Mouse (Mus musculus): ENCODE results near the gene Zfp933. TPM values are rescaled to one million over a fixed set of nuclear protein-coding genes. Genes with fewer than 3 reads are reported as not detected.

The Zfp933 gene
- polyA plus RNA-seq (2014; fragmentation: Illumina TruSeq; extraction: RNeasy Lipid Tissue Mini Kit (QIAGEN cat#74804); ENCODE audit: insufficient read depth, low read depth, low replicate concordance) = 3.1 TPM

DNA sequence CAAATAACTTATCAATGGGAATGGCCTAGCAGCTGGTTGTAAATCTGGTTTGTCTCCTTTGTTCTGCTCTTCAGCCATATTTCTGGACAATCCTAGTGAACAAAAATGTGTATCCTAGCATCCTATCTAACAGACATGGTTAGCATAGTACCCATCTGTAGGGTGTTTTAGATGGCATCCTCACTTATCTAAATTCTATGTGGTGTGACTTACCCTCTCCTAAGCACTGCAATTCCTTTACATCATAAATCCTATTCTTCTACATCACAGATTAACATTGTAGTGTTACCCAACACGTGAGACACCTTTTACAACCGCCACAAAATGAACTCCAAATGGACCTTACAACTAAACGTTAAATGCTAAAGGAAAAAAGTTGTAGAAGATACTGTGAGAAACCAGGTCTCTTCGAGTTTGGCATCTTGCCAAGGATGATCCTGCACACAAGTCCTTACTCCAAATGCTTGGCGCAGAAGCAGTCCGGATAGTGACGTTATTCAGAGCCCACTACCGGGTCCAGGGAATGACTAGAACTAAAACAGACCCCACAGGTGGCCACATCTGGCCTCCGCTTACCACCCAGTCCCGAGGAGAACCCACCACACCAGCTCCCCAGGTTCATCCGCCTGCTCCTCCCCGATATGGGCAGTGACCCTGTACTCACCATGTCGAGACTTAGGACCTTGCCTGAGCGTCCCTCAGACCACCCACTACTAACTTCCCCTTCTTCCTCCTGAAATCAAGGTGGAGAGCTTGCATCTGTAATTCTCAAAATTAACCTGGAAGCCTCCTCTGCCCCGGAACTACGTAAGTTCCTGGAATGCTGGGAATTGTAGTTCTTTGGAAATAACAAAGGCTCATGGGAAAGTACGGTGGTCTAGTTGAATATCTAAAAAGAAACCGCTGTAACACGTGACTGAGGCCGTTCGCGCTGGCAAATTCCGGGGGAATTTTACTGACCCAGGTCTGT, at the start of gene Zfp933:
TSS of gene Zfp933 (minus strand) at position 753 of the 970 bp plus-strand sequence.

DNA sequence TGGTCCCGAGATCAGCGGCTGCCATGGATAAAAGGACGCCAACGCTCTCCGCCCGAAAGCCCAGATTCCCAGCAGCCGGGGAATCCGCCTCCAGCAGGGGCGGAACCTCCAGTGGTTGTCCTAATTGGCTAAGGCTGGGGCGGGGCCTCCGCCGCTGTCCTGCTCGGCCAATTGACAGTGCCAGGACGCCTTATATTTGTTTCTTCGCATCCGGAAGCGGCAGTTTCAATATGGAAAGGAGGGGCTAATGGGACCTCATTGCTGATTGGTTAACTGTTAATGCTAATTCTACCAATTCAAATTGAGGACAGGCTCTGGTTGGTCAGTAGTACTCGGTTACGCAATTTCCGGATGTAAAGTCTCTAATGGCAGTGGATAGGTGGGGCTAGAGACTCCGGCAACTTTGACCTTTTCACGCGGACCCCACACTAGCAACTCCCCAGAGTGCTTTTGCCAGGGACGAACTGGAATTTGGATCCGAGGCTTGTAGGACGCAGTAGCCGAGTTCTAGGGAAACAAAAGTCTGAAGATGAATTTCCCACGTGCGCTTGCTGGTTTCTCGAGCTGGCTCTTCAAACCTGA, 20.4 kb upstream of the Zfp933 start, which contains the start of the genes Miip and Fv1:
TSS of gene Miip (minus strand) at position 367 of the 582 bp plus-strand sequence.
TSS of gene Fv1 (plus strand) at position 530 of the 582 bp plus-strand sequence.

DNA sequence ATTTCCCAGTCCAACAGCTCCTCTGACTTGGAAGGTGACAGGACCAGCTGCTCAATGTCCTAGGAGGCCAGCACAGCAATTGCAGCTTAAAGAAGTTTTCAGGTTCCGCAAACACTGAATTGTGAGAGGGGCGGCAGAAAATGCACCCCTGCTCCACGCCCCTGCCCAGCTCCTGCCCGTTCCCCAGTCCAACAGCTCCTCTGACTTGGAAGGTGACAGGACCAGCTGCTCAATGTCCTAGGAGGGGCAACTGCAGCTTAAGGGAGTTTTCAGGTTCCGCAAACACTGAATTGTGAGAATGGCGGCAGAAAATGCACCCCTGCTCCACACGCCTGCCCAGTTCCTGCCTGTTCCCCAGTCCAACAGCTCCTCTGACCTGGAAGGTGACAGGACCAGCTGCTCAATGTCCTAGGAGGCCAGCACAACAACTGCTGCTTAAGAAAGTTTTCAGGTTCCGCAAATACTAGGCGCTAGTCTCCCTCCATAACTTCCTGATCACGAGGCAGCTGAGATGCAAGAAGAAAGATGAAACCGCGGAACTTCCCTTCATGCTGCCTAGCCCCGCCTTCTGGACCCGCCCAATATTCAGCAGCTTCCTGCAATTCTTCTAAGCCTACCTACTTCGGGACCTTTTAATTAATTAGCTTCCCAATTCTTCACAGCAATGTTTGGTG, 38.7 kb downstream of the Zfp933 start, which contains the start of gene Zfp984:
TSS of gene Zfp984 (minus strand) at position 497 of the 674 bp plus-strand sequence.

Other genes with a start within 250 kb of the Zfp933 start
- 2.2 TPM for gene Zfp979, start 205.9 kb downstream of the Zfp933 start, polyA plus RNA-seq (2014; fragmentation: Illumina TruSeq; extraction: RNeasy Lipid Tissue Mini Kit (QIAGEN cat#74804); ENCODE audit: insufficient read depth, low read depth, low replicate concordance)
- not detected for gene Zfp534, start 145.8 kb downstream of the Zfp933 start, polyA plus RNA-seq (2014; fragmentation: Illumina TruSeq; extraction: RNeasy Lipid Tissue Mini Kit (QIAGEN cat#74804); ENCODE audit: insufficient read depth, low read depth, low replicate concordance)
- 13.0 TPM for gene Zfp984, start 38.6 kb downstream of the Zfp933 start, polyA plus RNA-seq (2014; fragmentation: Illumina TruSeq; extraction: RNeasy Lipid Tissue Mini Kit (QIAGEN cat#74804); ENCODE audit: insufficient read depth, low read depth, low replicate concordance)
- 19.0 TPM for gene Miip, start 20.4 kb upstream of the Zfp933 start, polyA plus RNA-seq (2014; fragmentation: Illumina TruSeq; extraction: RNeasy Lipid Tissue Mini Kit (QIAGEN cat#74804); ENCODE audit: insufficient read depth, low read depth, low replicate concordance)
- 2.6 TPM for gene Fv1, start 20.6 kb upstream of the Zfp933 start, polyA plus RNA-seq (2014; fragmentation: Illumina TruSeq; extraction: RNeasy Lipid Tissue Mini Kit (QIAGEN cat#74804); ENCODE audit: insufficient read depth, low read depth, low replicate concordance)
- gene Mfn2, start 56.3 kb upstream of the Zfp933 start, polyA plus RNA-seq (2014; fragmentation: Illumina TruSeq; extraction: RNeasy Lipid Tissue Mini Kit (QIAGEN cat#74804); ENCODE audit: insufficient read depth, low read depth, low replicate concordance) = 20.6 TPM
- 16.9 TPM for gene Plod1, start 88.4 kb upstream of the Zfp933 start, polyA plus RNA-seq (2014; fragmentation: Illumina TruSeq; extraction: RNeasy Lipid Tissue Mini Kit (QIAGEN cat#74804); ENCODE audit: insufficient read depth, low read depth, low replicate concordance)
- gene 2510039O18Rik, start 92.5 kb upstream of the Zfp933 start, polyA plus RNA-seq (2014; fragmentation: Illumina TruSeq; extraction: RNeasy Lipid Tissue Mini Kit (QIAGEN cat#74804); ENCODE audit: insufficient read depth, low read depth, low replicate concordance) = 26.4 TPM
- gene Nppb, start 137.4 kb upstream of the Zfp933 start, polyA plus RNA-seq (2014; fragmentation: Illumina TruSeq; extraction: RNeasy Lipid Tissue Mini Kit (QIAGEN cat#74804); ENCODE audit: insufficient read depth, low read depth, low replicate concordance) = 0.69 TPM
- gene Nppa, start 152.4 kb upstream of the Zfp933 start, polyA plus RNA-seq (2014; fragmentation: Illumina TruSeq; extraction: RNeasy Lipid Tissue Mini Kit (QIAGEN cat#74804); ENCODE audit: insufficient read depth, low read depth, low replicate concordance) = 73.5 TPM
- 4.0 TPM for gene Clcn6, start 190.5 kb upstream of the Zfp933 start, polyA plus RNA-seq (2014; fragmentation: Illumina TruSeq; extraction: RNeasy Lipid Tissue Mini Kit (QIAGEN cat#74804); ENCODE audit: insufficient read depth, low read depth, low replicate concordance)
- 11.0 TPM for gene Mthfr, start 190.7 kb upstream of the Zfp933 start, polyA plus RNA-seq (2014; fragmentation: Illumina TruSeq; extraction: RNeasy Lipid Tissue Mini Kit (QIAGEN cat#74804); ENCODE audit: insufficient read depth, low read depth, low replicate concordance)
- 16.5 TPM for gene Agtrap, start 239.7 kb upstream of the Zfp933 start, polyA plus RNA-seq (2014; fragmentation: Illumina TruSeq; extraction: RNeasy Lipid Tissue Mini Kit (QIAGEN cat#74804); ENCODE audit: insufficient read depth, low read depth, low replicate concordance)